In genomic region chr19:3996106-3996505, GRCm38 (mm10) we compare ENCODE assay signal across 18 mouse cellular contexts. TPM values are rescaled to one million over a fixed set of nuclear protein-coding genes. Genes with fewer than 3 reads are reported as not detected.
"Had no signal": no experiment of that assay in that cellular context is flagged by ENCODE, and none has a peak within 500 bp of the region (broad histone marks: within the 10 kb centered on the region; RNA-seq: fewer than 3 reads in every experiment).

No protein-coding gene starts in this region.

- H3K9ac ChIP-seq: limb, embryonic 15.5 days; liver, embryonic 12.5 days; lung, embryonic 15.5 days; neural tube, embryonic 13.5 days had no signal

- H3K4me3 ChIP-seq: limb, embryonic 15.5 days; liver, embryonic 12.5 days; lung, embryonic 15.5 days; midbrain, embryonic 10.5 days; neural tube, embryonic 13.5 days had no signal

- H3K36me3 ChIP-seq: limb, embryonic 15.5 days; liver, embryonic 12.5 days; lung, embryonic 15.5 days; midbrain, embryonic 10.5 days; neural tube, embryonic 13.5 days had no signal

- H3K27ac ChIP-seq: limb, embryonic 15.5 days; liver, embryonic 12.5 days; lung, embryonic 15.5 days; midbrain, embryonic 10.5 days; neural tube, embryonic 13.5 days had no signal

- ATAC-seq: intestine, embryonic 16.5 days; liver, embryonic 12.5 days; midbrain, embryonic 16.5 days had no signal

- H3K27me3 ChIP-seq: limb, embryonic 15.5 days; lung, embryonic 15.5 days; neural tube, embryonic 13.5 days had no signal

- H3K9me3 ChIP-seq: limb, embryonic 15.5 days; liver, embryonic 12.5 days; lung, embryonic 15.5 days; midbrain, embryonic 10.5 days; neural tube, embryonic 13.5 days had no signal

- DNase-seq: layer of hippocampus, adult 9-11 months; layer of hippocampus, postnatal 36 days; right cerebral cortex, postnatal 25 days; spleen, adult 18-20 months; thymus, adult 18-20 months; thymus, postnatal 14 days had no signal

- H3K4me2 ChIP-seq: limb, embryonic 15.5 days; liver, embryonic 12.5 days; lung, embryonic 15.5 days; neural tube, embryonic 13.5 days had no signal

RNA-seq across cellular contexts. Expression of gene Tbx10, which starts 3.6 kb away (rescaled TPM):
- total RNA-seq: layer of hippocampus, adult 18-20 months; layer of hippocampus, postnatal 36 days; left cerebral cortex, adult 8-10 months; left cerebral cortex, postnatal 25 days had no signal
- polyA plus RNA-seq: limb, embryonic 15.5 days; liver, embryonic 16.5 days; lung, embryonic 15.5 days; midbrain, embryonic 10.5 days; midbrain, embryonic 16.5 days; neural tube, embryonic 13.5 days; stomach, embryonic 14.5 days had no signal
